Mouse (Mus musculus) intestine, embryonic 15.5 days (tissue): ENCODE data around the gene Defa25. TPM values are rescaled to one million over a fixed set of nuclear protein-coding genes. Genes with fewer than 3 reads are reported as not detected.
"Not testable (repeated sequence)": the region's sequence is repeated elsewhere in the genome, so short reads cannot be mapped to it uniquely, and the experiment has no call there.

ENCODE experiments used
- ATAC-seq: fragments of 200-750 bp; cut with Nextera tagmentation; 2 replicates; pipeline ENCODE4 v1.8.0; 2017; ENCODE audit warnings: moderate TSS enrichment, moderate library complexity
- H3K27ac ChIP-seq: fragments of 300-500 bp; sonication (generic); 2 replicates; pipeline ENCODE4 v1.5.1; 2015; ENCODE audit warnings: mild to moderate bottlenecking, inconsistent platforms
- H3K27me3 ChIP-seq: fragments of 300-500 bp; sonication (generic); replicated peaks from 2 replicates; pipeline ENCODE4 v1.6.1; 2015; ENCODE audit warnings: inconsistent platforms
- H3K36me3 ChIP-seq: fragments of 300-500 bp; sonication (generic); 2 replicates; pipeline ENCODE4 v1.6.1; 2015; ENCODE audit warnings: inconsistent platforms
- H3K4me1 ChIP-seq: fragments of 300-500 bp; sonication (generic); replicated peaks from 2 replicates; pipeline ENCODE4 v1.6.1; 2015; ENCODE audit warnings: inconsistent platforms
- H3K4me2 ChIP-seq: fragments of 300-500 bp; sonication (generic); replicated peaks from 2 replicates; pipeline ENCODE4 v1.6.1; 2015; ENCODE audit warnings: mild to moderate bottlenecking, inconsistent platforms
- H3K4me3 ChIP-seq: fragments of 300-500 bp; sonication (generic); replicated peaks from 2 replicates; pipeline ENCODE4 v1.5.1; 2015; ENCODE audit warnings: inconsistent platforms
- H3K9ac ChIP-seq: fragments of 300-500 bp; sonication (generic); 2 replicates; pipeline ENCODE4 v1.6.1; 2015; ENCODE audit warnings: inconsistent platforms
- H3K9me3 ChIP-seq: fragments of 300-500 bp; sonication (generic); 2 replicates; pipeline ENCODE4 v1.6.1; 2016; ENCODE audit warnings: inconsistent platforms
- WGBS: fragments of 180-500 bp; shearing (Covaris S2); methylation state at CpG from one replicate; pipeline ENCODE4 v1.1.7; 2015; 5-methylcytosine and 5-hydroxymethylcytosine counted together
- polyA plus RNA-seq: library from polyadenylated mRNA; unstranded; fragments of >200 nt; fragmentation: Nextera tagmentation; extraction: Ambion mirVana; gene quantifications from 2 replicates; pipeline ENCODE4 v1.2.1, GENCODE M21; 2015

The Defa25 gene
- polyA plus RNA-seq = not detected in 2 replicates

DNA sequence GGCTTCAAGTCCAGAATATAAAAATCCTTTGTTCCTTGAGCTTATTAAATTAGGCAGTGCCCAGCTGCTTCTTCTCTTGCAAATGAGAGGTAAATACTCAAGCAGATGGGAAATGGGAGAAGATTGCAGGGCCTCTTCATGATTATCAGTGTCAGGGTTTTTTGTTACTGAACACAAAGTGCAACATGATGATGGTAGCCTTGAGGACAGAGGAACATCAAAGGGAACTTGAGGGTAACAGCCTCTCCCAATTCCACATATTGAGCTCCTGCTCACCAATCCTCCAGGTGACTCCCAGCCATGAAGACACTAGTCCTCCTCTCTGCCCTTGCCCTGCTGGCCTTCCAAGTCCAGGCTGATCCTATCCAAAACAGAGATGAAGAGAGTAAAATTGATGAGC lies at the start of gene Defa25:
Defa25 (plus strand) TSS at position 301 of the 400 bp plus-strand sequence.
- H3K4me2 ChIP-seq, H3K36me3 ChIP-seq, H3K4me1 ChIP-seq, H3K27ac ChIP-seq, H3K9me3 ChIP-seq, H3K27me3 ChIP-seq, H3K4me3 ChIP-seq, ATAC-seq, H3K9ac ChIP-seq: not testable (repeated sequence)

DNA sequence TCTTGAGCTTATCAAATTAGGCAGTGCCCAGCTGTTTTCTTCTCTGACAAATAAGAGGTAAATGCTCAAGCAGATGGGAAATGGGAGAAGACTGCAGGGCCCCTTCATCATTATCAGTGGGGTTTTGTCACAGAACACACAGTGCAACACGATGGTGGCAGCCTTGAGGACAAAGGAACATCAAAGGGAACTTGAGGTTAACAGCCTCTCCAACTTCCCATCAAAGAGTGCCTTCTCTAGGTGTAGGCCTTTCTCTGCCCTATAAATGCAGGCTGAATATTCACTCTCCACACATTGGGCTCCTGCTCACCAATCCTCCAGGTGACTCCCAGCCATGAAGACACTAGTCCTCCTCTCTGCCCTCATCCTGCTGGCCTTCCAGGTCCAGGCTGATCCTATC lies 29.5 kb upstream of the Defa25 start, which contains the start of gene Defa23:
Defa23 (plus strand) TSS at position 301 of the 400 bp plus-strand sequence.
- not testable (repeated sequence) for H3K27me3 ChIP-seq, H3K4me2 ChIP-seq, H3K27ac ChIP-seq, H3K9ac ChIP-seq, H3K36me3 ChIP-seq, ATAC-seq, H3K4me1 ChIP-seq, H3K4me3 ChIP-seq, H3K9me3 ChIP-seq
- WGBS = no CpG with 5 or more reads among the region's 1 CpGs

- not testable (repeated sequence) for H3K27me3 ChIP-seq, ATAC-seq, H3K4me1 ChIP-seq, H3K4me2 ChIP-seq, H3K9me3 ChIP-seq, H3K9ac ChIP-seq, H3K27ac ChIP-seq, H3K36me3 ChIP-seq, H3K4me3 ChIP-seq
- WGBS = 76% methylated on average over 1 of the region's 1 CpGs
Observed at GRCm38 (mm10) chr8:21064738-21065137, 19.5 kb upstream of the Defa25 start, which contains the start of gene Defa35. TSS of gene Defa35 (plus strand) at chr8:21065038.

GRCm38 (mm10) chr8:21093106-21093505 lies 8.9 kb downstream of the Defa25 start:
- no peak overlapping the region for H3K4me2 ChIP-seq
- no peaks in the 10 kb centered on the region for H3K9me3 ChIP-seq
- WGBS = 43% methylated on average over 4 of the region's 4 CpGs
- no peaks in the 10 kb centered on the region for H3K36me3 ChIP-seq
- no peak overlapping the region for H3K4me3 ChIP-seq
- H3K9ac ChIP-seq = no peak overlapping the region
- H3K27ac ChIP-seq = no peak overlapping the region
- H3K27me3 ChIP-seq = no peaks in the 10 kb centered on the region
- ATAC-seq = no peak
- H3K4me1 ChIP-seq = no peaks in the 10 kb centered on the region

DNA sequence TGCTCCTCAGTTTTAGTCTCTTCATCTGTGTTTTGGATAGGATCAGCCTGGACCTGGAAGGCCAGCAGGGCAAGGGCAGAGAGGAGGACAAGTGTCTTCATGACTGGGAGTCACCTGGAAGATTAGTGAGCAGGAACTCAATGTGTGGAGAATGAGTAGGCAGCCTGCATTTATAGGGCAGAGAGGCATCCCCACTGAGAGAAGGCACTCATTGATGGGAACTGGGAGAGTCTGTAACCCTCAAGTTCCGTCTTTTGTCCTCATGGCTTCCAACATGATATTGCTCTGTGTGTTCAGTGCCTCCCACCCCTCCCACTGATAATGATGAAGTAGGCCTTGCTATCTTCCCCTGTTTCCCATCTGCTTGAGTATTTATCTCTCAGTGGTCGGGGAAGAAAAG lies 11.7 kb downstream of the Defa25 start, which contains the start of gene Gm14851:
Gm14851 (minus strand) TSS at position 101 of the 400 bp plus-strand sequence.
- H3K4me2 ChIP-seq, H3K36me3 ChIP-seq, H3K9me3 ChIP-seq, ATAC-seq, H3K27me3 ChIP-seq, H3K4me3 ChIP-seq, H3K4me1 ChIP-seq, H3K9ac ChIP-seq, H3K27ac ChIP-seq: not testable (repeated sequence)
- 100% methylated on average over 1 of the region's 2 CpGs for WGBS

GRCm38 (mm10) chr8:21134342-21134741 lies 50.1 kb downstream of the Defa25 start, which contains the start of gene Defa30:
TSS of gene Defa30 (plus strand) at chr8:21134642.
- H3K4me1 ChIP-seq, H3K4me2 ChIP-seq, H3K36me3 ChIP-seq, H3K4me3 ChIP-seq, H3K9me3 ChIP-seq, H3K9ac ChIP-seq, H3K27me3 ChIP-seq, H3K27ac ChIP-seq, ATAC-seq: not testable (repeated sequence)
- WGBS = 58% methylated on average over 3 of the region's 3 CpGs

Other genes starting within 250 kb of the Defa25 start
- gene Defb33, start 191.8 kb upstream of the Defa25 start, polyA plus RNA-seq = not detected in 2 replicates
- gene Gm15056, start 181.8 kb upstream of the Defa25 start, polyA plus RNA-seq = not detected in 2 replicates
- not detected in 2 replicates for gene Gm6040, start 162.4 kb upstream of the Defa25 start, polyA plus RNA-seq
- gene AY761185, start 139.7 kb upstream of the Defa25 start, polyA plus RNA-seq = not detected in 2 replicates
- gene Defa21, start 58.9 kb upstream of the Defa25 start, polyA plus RNA-seq = not detected in 2 replicates
- gene Defa23, start 29.4 kb upstream of the Defa25 start, polyA plus RNA-seq = not detected in 2 replicates
- not detected in 2 replicates for gene Defa35, start 19.4 kb upstream of the Defa25 start, polyA plus RNA-seq
- gene Gm14851, start 11.6 kb downstream of the Defa25 start, polyA plus RNA-seq = not detected in 2 replicates
- 0.85 TPM in 1 of 2 replicates, not detected in the other for gene Defa30, start 50.2 kb downstream of the Defa25 start, polyA plus RNA-seq
- gene Defa22, start 77.8 kb downstream of the Defa25 start, polyA plus RNA-seq = not detected in 2 replicates
- not detected in 2 replicates for gene Defa31, start 107.2 kb downstream of the Defa25 start, polyA plus RNA-seq
- gene Gm15293, start 117.1 kb downstream of the Defa25 start, polyA plus RNA-seq = not detected in 2 replicates
- not detected in 2 replicates for gene Gm15292, start 165.3 kb downstream of the Defa25 start, polyA plus RNA-seq
- not detected in 2 replicates for gene Defa27, start 231.1 kb downstream of the Defa25 start, polyA plus RNA-seq
- not detected in 2 replicates for gene Defa29, start 242.6 kb downstream of the Defa25 start, polyA plus RNA-seq